Mouse (Mus musculus) c-Kit-negative CD71-positive TER-119-positive erythroid progenitor cells, embryonic 14.5 days (primary cell): ENCODE data around the gene Urb1.
"Not testable (repeated sequence)": the region's sequence is repeated elsewhere in the genome, so short reads cannot be mapped to it uniquely, and the experiment has no call there.

Experiments used
- DNase-seq: peaks from one replicate; pipeline ENCODE4 v3.0.0-alpha.2; 2013; ENCODE audit warnings: low read depth, low spot score

Urb1 gene

GRCm38 (mm10) chr16:90823986-90824385, 13.8 kb upstream of the Urb1 start:
- DNase-seq = not testable (repeated sequence)

GRCm38 (mm10) chr16:90822981-90823380, 12.8 kb upstream of the Urb1 start:
- no peak for DNase-seq

- DNase-seq = peak; percentile 30
These were observed 12.2 kb upstream of the Urb1 start for GRCm38 (mm10) chr16:90822284-90822935.

GRCm38 (mm10) chr16:90821046-90821697, 11.0 kb upstream of the Urb1 start:
- no peak for DNase-seq

GRCm38 (mm10) chr16:90820326-90820725, 10.1 kb upstream of the Urb1 start:
- no peak for DNase-seq

GRCm38 (mm10) chr16:90812086-90812485, 1.9 kb upstream of the Urb1 start:
- DNase-seq = no peak

- no peak for DNase-seq
These were observed 573 bp upstream of the Urb1 start for GRCm38 (mm10) chr16:90810716-90811256.

- DNase-seq = no peak
These were observed 5.7 kb downstream of the Urb1 start for GRCm38 (mm10) chr16:90804466-90804865.

- no peak for DNase-seq
These were observed 8.3 kb downstream of the Urb1 start for GRCm38 (mm10) chr16:90801928-90802327.

- DNase-seq = no peak
These were observed 9.0 kb downstream of the Urb1 start for GRCm38 (mm10) chr16:90801251-90801650.

- DNase-seq = no peak
These were observed 10.4 kb downstream of the Urb1 start for GRCm38 (mm10) chr16:90799840-90800239.

GRCm38 (mm10) chr16:90798848-90799247, 11.4 kb downstream of the Urb1 start:
- no peak for DNase-seq

GRCm38 (mm10) chr16:90798446-90798845, 11.8 kb downstream of the Urb1 start:
- DNase-seq = no peak

- no peak for DNase-seq
These were observed 15.5 kb downstream of the Urb1 start for GRCm38 (mm10) chr16:90794708-90795107.

- DNase-seq = no peak
These were observed 17.7 kb downstream of the Urb1 start for GRCm38 (mm10) chr16:90792500-90792899.

GRCm38 (mm10) chr16:90792066-90792465, 18.1 kb downstream of the Urb1 start:
- DNase-seq = no peak

GRCm38 (mm10) chr16:90790946-90791345, 19.3 kb downstream of the Urb1 start:
- DNase-seq = no peak

GRCm38 (mm10) chr16:90788580-90788979, 21.6 kb downstream of the Urb1 start:
- DNase-seq = no peak

GRCm38 (mm10) chr16:90785257-90785656, 25.0 kb downstream of the Urb1 start:
- DNase-seq = no peak

- DNase-seq = no peak
These were observed 26.9 kb downstream of the Urb1 start for GRCm38 (mm10) chr16:90783302-90783701.

GRCm38 (mm10) chr16:90779783-90780182, 30.4 kb downstream of the Urb1 start:
- no peak for DNase-seq

GRCm38 (mm10) chr16:90775946-90776520, 34.2 kb downstream of the Urb1 start:
- DNase-seq = no peak

- no peak for DNase-seq
These were observed 35.6 kb downstream of the Urb1 start for GRCm38 (mm10) chr16:90774646-90775045.
